23 mouse cellular contexts compared by ENCODE assay signal in genomic region chr3:76369910-76370309, GRCm38 (mm10).
A peak's percentile ranks its signal among the peaks of the same experiment; 100 is the strongest.
DNase-seq lines count a peak whose midpoint lies in the region; ATAC-seq and TF ChIP-seq lines count a peak whose summit lies in the region.
"Had no signal": no experiment of that assay in that cellular context is flagged by ENCODE, and none has a peak within 500 bp of the region (broad histone marks: within the 10 kb centered on the region; RNA-seq: fewer than 3 reads in every experiment).

No protein-coding gene starts in this region.

- H3K4me3 ChIP-seq in forebrain, postnatal 0 days (ENCODE audit: low read depth, low read length), result no peak overlapping the region
- no peak overlapping the region for H3K4me3 ChIP-seq in forebrain, embryonic 13.5 days
- H3K4me3 ChIP-seq in neural tube, embryonic 13.5 days, result no peak overlapping the region
- no peak overlapping the region for H3K4me3 ChIP-seq in neural tube, embryonic 15.5 days (replicated peaks)
- no peak overlapping the region for H3K4me3 ChIP-seq in neural tube, embryonic 14.5 days (ENCODE audit: low read depth, low read length)

- H3K9me3 ChIP-seq in forebrain, postnatal 0 days (ENCODE audit: low read length), result no peaks in the 10 kb centered on the region
- no peaks in the 10 kb centered on the region for H3K9me3 ChIP-seq in forebrain, embryonic 13.5 days (replicated peaks)
- no peaks in the 10 kb centered on the region for H3K9me3 ChIP-seq in neural tube, embryonic 13.5 days
- no peaks in the 10 kb centered on the region for H3K9me3 ChIP-seq in neural tube, embryonic 15.5 days (replicated peaks)
- no peaks in the 10 kb centered on the region for H3K9me3 ChIP-seq in neural tube, embryonic 14.5 days (ENCODE audit: control insufficient read depth, low read length)
- H3K9me3 ChIP-seq: G1E had no signal

- no peaks in the 10 kb centered on the region for H3K27me3 ChIP-seq in forebrain, postnatal 0 days (ENCODE audit: insufficient read depth, low read length)
- H3K27me3 ChIP-seq in forebrain, embryonic 13.5 days, result no peaks in the 10 kb centered on the region
- no peaks in the 10 kb centered on the region for H3K27me3 ChIP-seq in neural tube, embryonic 13.5 days
- H3K27me3 ChIP-seq in neural tube, embryonic 15.5 days (replicated peaks), result no peaks in the 10 kb centered on the region
- no peaks in the 10 kb centered on the region for H3K27me3 ChIP-seq in neural tube, embryonic 14.5 days (ENCODE audit: control insufficient read depth, insufficient read depth, low read length)
- H3K27me3 ChIP-seq: CH12.LX, Patski had no signal

- no peak overlapping the region for H3K9ac ChIP-seq in forebrain, postnatal 0 days
- H3K9ac ChIP-seq in forebrain, embryonic 13.5 days, result no peak overlapping the region
- no peak overlapping the region for H3K9ac ChIP-seq in neural tube, embryonic 13.5 days
- no peak overlapping the region for H3K9ac ChIP-seq in neural tube, embryonic 15.5 days (replicated peaks)
- H3K9ac ChIP-seq in neural tube, embryonic 14.5 days (replicated peaks; ENCODE audit: low read depth, low read length), result no peak overlapping the region

- WGBS in forebrain, postnatal 0 days, result 83% methylated on average over 4 of the region's 4 CpGs
- WGBS in forebrain, embryonic 13.5 days, result 92% methylated on average over 4 of the region's 4 CpGs
- 73% methylated on average over 4 of the region's 4 CpGs for WGBS in neural tube, embryonic 13.5 days
- 60% methylated on average over 4 of the region's 4 CpGs for WGBS in neural tube, embryonic 15.5 days
- WGBS in neural tube, embryonic 14.5 days, result 72% methylated on average over 4 of the region's 4 CpGs

- ATAC-seq in forebrain, postnatal 0 days, result no peak
- no peak for ATAC-seq in forebrain, embryonic 13.5 days
- ATAC-seq in neural tube, embryonic 13.5 days (ENCODE audit: low read depth), result peak; percentile 71
- ATAC-seq in neural tube, embryonic 15.5 days (ENCODE audit: low FRiP score), result no peak
- peak; percentile 66; the same call in 1 of the 2 replicates for ATAC-seq in neural tube, embryonic 14.5 days (ENCODE audit: low read depth)
- ATAC-seq: activated CD4-positive, CD25-positive, alpha-beta regulatory T cell, adult 4 months; CD4-positive, CD25-positive, alpha-beta regulatory T cell, adult 4 months; Patski had no signal

- no peak overlapping the region for H3K4me2 ChIP-seq in forebrain, postnatal 0 days (ENCODE audit: low read depth)
- no peak overlapping the region for H3K4me2 ChIP-seq in forebrain, embryonic 13.5 days
- no peak overlapping the region for H3K4me2 ChIP-seq in neural tube, embryonic 13.5 days
- no peak overlapping the region for H3K4me2 ChIP-seq in neural tube, embryonic 15.5 days
- no peak overlapping the region for H3K4me2 ChIP-seq in neural tube, embryonic 14.5 days (ENCODE audit: low read depth, low read length)

- no peaks in the 10 kb centered on the region for H3K4me1 ChIP-seq in forebrain, postnatal 0 days (ENCODE audit: insufficient read depth)
- H3K4me1 ChIP-seq in forebrain, embryonic 13.5 days, result no peaks in the 10 kb centered on the region
- H3K4me1 ChIP-seq in neural tube, embryonic 13.5 days (replicated peaks), result no peaks in the 10 kb centered on the region
- H3K4me1 ChIP-seq in neural tube, embryonic 15.5 days, result no peaks in the 10 kb centered on the region
- H3K4me1 ChIP-seq in neural tube, embryonic 14.5 days (ENCODE audit: control insufficient read depth, insufficient read depth, low read length), result no peaks in the 10 kb centered on the region

- TF ChIP-seq CTCF in forebrain, postnatal 0 days (IDR thresholded peaks at IDR 0.05; ENCODE audit: low read depth), result no peak

- peak; percentile 3 for DNase-seq in forebrain, postnatal 0 days
- no peak for DNase-seq in neural tube, embryonic 10.5 days (ENCODE audit: extremely low spot score, low spot score)
- DNase-seq in brain, adult 2 months (ENCODE audit: low read depth, low spot score), result peak; percentile 2
- DNase-seq in embryo, embryonic 10.5 days (ENCODE audit: low spot score), result no peak
- DNase-seq: adrenal gland, adult 2 months; adrenal gland, adult 8-10 months; adrenal gland, postnatal 10 days; adrenal gland, postnatal 14 days; adrenal gland, postnatal 25 days; adrenal gland, postnatal 36 days; B cell, adult 2 months; cerebellum, adult 11 months; cerebellum, adult 11-12 months; cerebellum, adult 18-20 months had no signal

- H3K27ac ChIP-seq in forebrain, postnatal 0 days (ENCODE audit: low read depth, low read length), result no peak overlapping the region
- H3K27ac ChIP-seq in forebrain, embryonic 13.5 days, result no peak overlapping the region
- H3K27ac ChIP-seq in neural tube, embryonic 13.5 days (replicated peaks), result no peak overlapping the region
- no peak overlapping the region for H3K27ac ChIP-seq in neural tube, embryonic 15.5 days (replicated peaks)
- H3K27ac ChIP-seq in neural tube, embryonic 14.5 days (ENCODE audit: low read depth, low read length), result no peak overlapping the region

- no peaks in the 10 kb centered on the region for H3K36me3 ChIP-seq in forebrain, postnatal 0 days (ENCODE audit: insufficient read depth)
- H3K36me3 ChIP-seq in forebrain, embryonic 13.5 days (ENCODE audit: poor library complexity, severe bottlenecking), result no peaks in the 10 kb centered on the region
- H3K36me3 ChIP-seq in neural tube, embryonic 13.5 days, result no peaks in the 10 kb centered on the region
- H3K36me3 ChIP-seq in neural tube, embryonic 15.5 days, result no peaks in the 10 kb centered on the region
- H3K36me3 ChIP-seq in neural tube, embryonic 14.5 days (ENCODE audit: control insufficient read depth, insufficient read depth, low read length), result no peaks in the 10 kb centered on the region
- H3K36me3 ChIP-seq: G1E had no signal

Comparison
In these comparisons a context has a peak if more than half of its experiments do, and no peak if none do; other contexts are left out.
1. ATAC-seq: peak in neural tube, embryonic 13.5 days (single experiment) and neural tube, embryonic 14.5 days (single experiment); none in forebrain, postnatal 0 days (single experiment), forebrain, embryonic 13.5 days (single experiment) and neural tube, embryonic 15.5 days (single experiment).
2. DNase-seq: peak in forebrain, postnatal 0 days (single experiment) and brain, adult 2 months (single experiment); none in neural tube, embryonic 10.5 days (single experiment) and embryo, embryonic 10.5 days (single experiment).